In genomic region chr10:51595001-51595931, GRCm38 (mm10) we compare ENCODE assay signal across 8 mouse cellular contexts. TPM values are rescaled to one million over a fixed set of nuclear protein-coding genes. Genes with fewer than 3 reads are reported as not detected.
DNase-seq lines count a peak whose midpoint lies in the region; ATAC-seq and TF ChIP-seq lines count a peak whose summit lies in the region.

No protein-coding gene starts in this region.

- peak; percentile 73 for TF ChIP-seq CTCF in midbrain, postnatal 0 days (IDR thresholded peaks at IDR 0.05)

- ATAC-seq in heart, embryonic 16.5 days (replicated peaks; ENCODE audit: extremely low read depth, insufficient read depth, low FRiP score) = no peak
- ATAC-seq in hindbrain, embryonic 16.5 days = peak; percentile 71; the same call in 1 of the 2 replicates
- ATAC-seq in midbrain, postnatal 0 days (ENCODE audit: low FRiP score) = 0 out of 2 replicates have a peak, but pooled peaks have one; percentile 36
- ATAC-seq in erythroid progenitor cell, adult 5-6 weeks (replicated peaks; ENCODE audit: low FRiP score, poor library complexity, severe bottlenecking) = no peak

- WGBS in heart, embryonic 16.5 days = 37% methylated on average over 10 of the region's 10 CpGs
- WGBS in hindbrain, embryonic 16.5 days = 47% methylated on average over 10 of the region's 10 CpGs
- 44% methylated on average over 10 of the region's 10 CpGs for WGBS in midbrain, postnatal 0 days

- no peaks in the 10 kb centered on the region for H3K36me3 ChIP-seq in heart, embryonic 16.5 days (ENCODE audit: control insufficient read depth, insufficient read depth)
- no peaks in the 10 kb centered on the region for H3K36me3 ChIP-seq in hindbrain, embryonic 16.5 days (ENCODE audit: control insufficient read depth, insufficient read depth, low read length)
- no peaks in the 10 kb centered on the region for H3K36me3 ChIP-seq in midbrain, postnatal 0 days (ENCODE audit: insufficient read depth, low read length)

- H3K27me3 ChIP-seq in heart, embryonic 16.5 days (ENCODE audit: control insufficient read depth, insufficient read depth, low read length) = peaks cover 2% of the 10 kb centered on the region; the same call in 1 of the 2 replicates
- no peaks in the 10 kb centered on the region; the same call in 1 of the 2 replicates for H3K27me3 ChIP-seq in hindbrain, embryonic 16.5 days (replicated peaks; ENCODE audit: control insufficient read depth, insufficient read depth, low read length)
- no peaks in the 10 kb centered on the region for H3K27me3 ChIP-seq in midbrain, postnatal 0 days (ENCODE audit: insufficient read depth, low read length)

- H3K9ac ChIP-seq in heart, embryonic 16.5 days (ENCODE audit: low read length) = no peak overlapping the region
- H3K9ac ChIP-seq in hindbrain, embryonic 16.5 days (ENCODE audit: low read depth, low read length) = no peak overlapping the region
- no peak overlapping the region for H3K9ac ChIP-seq in midbrain, postnatal 0 days (replicated peaks; ENCODE audit: low read length, poor library complexity, severe bottlenecking)

- H3K4me3 ChIP-seq in heart, embryonic 16.5 days (ENCODE audit: low read length) = no peak overlapping the region
- no peak overlapping the region for H3K4me3 ChIP-seq in hindbrain, embryonic 16.5 days (ENCODE audit: low read length)
- H3K4me3 ChIP-seq in midbrain, postnatal 0 days (ENCODE audit: low read depth, low read length) = no peak overlapping the region

- H3K4me1 ChIP-seq in heart, embryonic 16.5 days (ENCODE audit: control insufficient read depth, insufficient read depth, low read length) = no peaks in the 10 kb centered on the region
- H3K4me1 ChIP-seq in hindbrain, embryonic 16.5 days (ENCODE audit: control insufficient read depth, insufficient read depth, low read depth, low read length) = peaks cover under 1% of the 10 kb centered on the region; the same call in 1 of the 2 replicates
- peaks cover under 1% of the 10 kb centered on the region; the same call in 1 of the 2 replicates for H3K4me1 ChIP-seq in midbrain, postnatal 0 days (ENCODE audit: insufficient read depth, low read length)

- intact Hi-C loops in heart, postnatal 36 days (cut with DNase I) = loop anchor here (5.0 kb wide), 1 partner anchor 62 kb away; no protein-coding TSS in a partner anchor

- no peak overlapping the region for H3K27ac ChIP-seq in heart, embryonic 16.5 days (ENCODE audit: low read length)
- no peak overlapping the region for H3K27ac ChIP-seq in hindbrain, embryonic 16.5 days (ENCODE audit: low read depth, low read length)
- no peak overlapping the region for H3K27ac ChIP-seq in midbrain, postnatal 0 days (ENCODE audit: low read depth, low read length)

- no peak for DNase-seq in heart, postnatal 36 days
- DNase-seq in 416B (ENCODE audit: low read depth) = peak; percentile 77
- DNase-seq in ZHBTc4 (ENCODE audit: low read depth, low spot score) = peak; percentile 70
- peak; percentile 82 for DNase-seq in midbrain, postnatal 0 days (ENCODE audit: low spot score)
- DNase-seq in c-Kit-positive CD71-positive TER-119-positive erythroid progenitor cells, embryonic 14.5 days (ENCODE audit: low spot score) = no peak

- H3K4me2 ChIP-seq in heart, embryonic 16.5 days (ENCODE audit: low read depth, low read length) = peak overlapping the region; percentile 32; the same call in 1 of the 2 replicates
- H3K4me2 ChIP-seq in hindbrain, embryonic 16.5 days (ENCODE audit: low read length) = peak overlapping the region; percentile 37
- peak overlapping the region; percentile 10 for H3K4me2 ChIP-seq in midbrain, postnatal 0 days (ENCODE audit: low read depth, low read length, poor library complexity, severe bottlenecking)

- H3K9me3 ChIP-seq in heart, embryonic 16.5 days (replicated peaks; ENCODE audit: control insufficient read depth, low read length) = peaks cover 3% of the 10 kb centered on the region; the same call in 1 of the 2 replicates
- H3K9me3 ChIP-seq in hindbrain, embryonic 16.5 days (ENCODE audit: control insufficient read depth, low read length) = no peaks in the 10 kb centered on the region
- no peaks in the 10 kb centered on the region for H3K9me3 ChIP-seq in midbrain, postnatal 0 days (ENCODE audit: low read length)

RNA-seq across cellular contexts. Expression of gene Fam162b, which starts 4.9 kb away (rescaled TPM):
- polyA plus RNA-seq in heart, embryonic 16.5 days (2015; fragmentation: Nextera tagmentation; extraction: Ambion mirVana) = 0.24 and 4.3 TPM in 2 replicates
- total RNA-seq in heart, postnatal 36 days (2021) = not detected
- 2.2 and 2.8 TPM in 2 replicates for polyA plus RNA-seq in hindbrain, embryonic 16.5 days (2015; fragmentation: Nextera tagmentation; extraction: Ambion mirVana)
- total RNA-seq in midbrain, postnatal 0 days (2014; rRNA removed) = not detected in 2 replicates
- 0.93 and 1.8 TPM in 2 replicates for polyA plus RNA-seq in midbrain, postnatal 0 days (2015; fragmentation: Nextera tagmentation; extraction: Ambion mirVana)
- not detected in 2 replicates for total RNA-seq in erythroid progenitor cell, adult 5-6 weeks (2015; ENCODE audit: low replicate concordance)
- total RNA-seq in erythroid progenitor cell, adult 5-6 weeks (2017; ENCODE audit: low replicate concordance) = not detected in 2 replicates

RNA-seq across cellular contexts. Expression of gene Gprc6a, which starts 36.0 kb away (rescaled TPM):
- 0.08 and 0.26 TPM in 2 replicates for polyA plus RNA-seq in heart, embryonic 16.5 days (2015; fragmentation: Nextera tagmentation; extraction: Ambion mirVana)
- not detected for total RNA-seq in heart, postnatal 36 days (2021)
- not detected in 2 replicates for polyA plus RNA-seq in hindbrain, embryonic 16.5 days (2015; fragmentation: Nextera tagmentation; extraction: Ambion mirVana)
- total RNA-seq in midbrain, postnatal 0 days (2014; rRNA removed) = not detected in 2 replicates
- polyA plus RNA-seq in midbrain, postnatal 0 days (2015; fragmentation: Nextera tagmentation; extraction: Ambion mirVana) = 0.12 TPM in 1 of 2 replicates, not detected in the other
- not detected in 2 replicates for total RNA-seq in erythroid progenitor cell, adult 5-6 weeks (2015; ENCODE audit: low replicate concordance)
- total RNA-seq in erythroid progenitor cell, adult 5-6 weeks (2017; ENCODE audit: low replicate concordance) = not detected in 2 replicates

Comparison
In these comparisons a context has a peak if more than half of its experiments do, and no peak if none do; other contexts are left out.
1. ATAC-seq: peak in hindbrain, embryonic 16.5 days (single experiment) and midbrain, postnatal 0 days (single experiment); none in heart, embryonic 16.5 days (single experiment) and erythroid progenitor cell, adult 5-6 weeks (single experiment).
2. DNase-seq: peak in 416B (single experiment), ZHBTc4 (single experiment) and midbrain, postnatal 0 days (single experiment); none in heart, postnatal 36 days (0 of 2) and c-Kit-positive CD71-positive TER-119-positive erythroid progenitor cells, embryonic 14.5 days (single experiment).
3. Peak in every context shown above with its lines, with median percentiles within 50 percentile points of each other: H3K4me2 ChIP-seq.